Mouse (Mus musculus) limb, embryonic 11.5 days (tissue): ENCODE data around the gene Fscn1. TPM values are rescaled to one million over a fixed set of nuclear protein-coding genes. Genes with fewer than 3 reads are reported as not detected.
A peak's percentile ranks its signal among the peaks of the same experiment; 100 is the strongest.

ENCODE experiments used
- ATAC-seq: fragments of 200-750 bp; cut with Nextera tagmentation; 2 replicates; pipeline ENCODE4 v1.8.0; 2017; ENCODE audit warnings: low read depth; ENCODE audit not compliant: insufficient number of reproducible peaks, low FRiP score, low TSS enrichment
- DNase-seq: peaks from one replicate; pipeline ENCODE4 v3.0.0-alpha.2; 2015; ENCODE audit warnings: low spot score
- H3K27ac ChIP-seq: fragments of 300-500 bp; sonication (generic); replicated peaks from 2 replicates; pipeline ENCODE4 v1.5.1; 2014; ENCODE audit warnings: low read depth, mild to moderate bottlenecking, low read length
- H3K27me3 ChIP-seq: fragments of 300-500 bp; sonication (generic); 2 replicates; pipeline ENCODE4 v1.6.1; 2014; ENCODE audit warnings: mild to moderate bottlenecking, low read length, mixed read lengths; ENCODE audit not compliant: control insufficient read depth, insufficient read depth
- H3K36me3 ChIP-seq: fragments of 300-500 bp; sonication (generic); 2 replicates; pipeline ENCODE4 v1.6.1; 2014; ENCODE audit warnings: mild to moderate bottlenecking, low read length, moderate library complexity, mixed read lengths; ENCODE audit not compliant: control insufficient read depth, insufficient read depth
- H3K4me1 ChIP-seq: fragments of 300-500 bp; sonication (generic); 2 replicates; pipeline ENCODE4 v1.6.1; 2014; ENCODE audit warnings: low read length, mixed read lengths; ENCODE audit not compliant: control insufficient read depth, insufficient read depth
- H3K4me2 ChIP-seq: fragments of 300-500 bp; sonication (generic); 2 replicates; pipeline ENCODE4 v1.6.1; 2014; ENCODE audit warnings: low read depth, mild to moderate bottlenecking, moderate library complexity; ENCODE audit not compliant: severe bottlenecking
- H3K4me3 ChIP-seq: fragments of 300-500 bp; sonication (generic); 2 replicates; pipeline ENCODE4 v1.5.1; 2014; ENCODE audit warnings: low read depth, low read length
- H3K9ac ChIP-seq: fragments of 300-500 bp; sonication (generic); 2 replicates; pipeline ENCODE4 v1.6.1; 2014; ENCODE audit warnings: mild to moderate bottlenecking, low read length
- H3K9me3 ChIP-seq: fragments of 300-500 bp; sonication (generic); 2 replicates; pipeline ENCODE4 v1.6.1; 2016; ENCODE audit warnings: low read length; ENCODE audit not compliant: control insufficient read depth
- WGBS: fragments of 180-500 bp; shearing (Covaris S2); extraction: QIAGEN DNeasy Blood & Tissue Kit; methylation state at CpG from one replicate; pipeline ENCODE4 v1.1.7; 2014; 5-methylcytosine and 5-hydroxymethylcytosine counted together
- polyA plus RNA-seq: library from polyadenylated mRNA; unstranded; fragments of >200 nt; fragmentation: Nextera tagmentation; extraction: Ambion mirVana; gene quantifications from 2 replicates; pipeline ENCODE4 v1.2.1, GENCODE M21; 2014

The Fscn1 gene
- polyA plus RNA-seq, 1 experiment from 2014 or later: 678 TPM

DNA sequence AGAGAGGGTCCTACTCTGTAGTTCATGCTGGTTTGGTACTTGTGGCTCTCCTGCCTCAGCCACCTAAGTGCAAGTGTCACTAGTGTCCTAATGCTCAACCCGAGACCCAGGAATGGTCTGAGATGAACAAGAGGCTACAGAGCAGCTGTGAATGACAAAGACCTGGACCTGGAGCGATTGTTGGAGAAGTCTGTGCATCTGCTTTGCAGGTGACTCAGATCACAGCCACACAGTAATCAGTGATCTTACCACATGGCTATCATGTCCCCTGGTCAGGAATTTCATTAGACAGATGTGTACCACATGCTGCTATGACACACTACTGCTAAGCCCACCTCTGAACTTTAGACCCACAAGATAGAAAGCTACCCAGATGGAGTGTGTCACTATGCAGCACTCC, 34.6 kb downstream of the Fscn1 start:
- Histone ChIP-seq H3K4me1 (peaks cover 11% of the 10 kb centered on the region; the same call in 1 of the 2 replicates), H3K27me3 (no peaks in the 10 kb centered on the region), H3K36me3 (peaks cover 12% of the 10 kb centered on the region), H3K4me2 (no peak overlapping the region), H3K27ac (no peak overlapping the region), H3K4me3 (no peak overlapping the region), H3K9ac (no peak overlapping the region), H3K9me3 (no peaks in the 10 kb centered on the region)
- 80% methylated on average over 2 of the region's 2 CpGs for WGBS
- no peak for DNase-seq
- ATAC-seq: no peak

DNA sequence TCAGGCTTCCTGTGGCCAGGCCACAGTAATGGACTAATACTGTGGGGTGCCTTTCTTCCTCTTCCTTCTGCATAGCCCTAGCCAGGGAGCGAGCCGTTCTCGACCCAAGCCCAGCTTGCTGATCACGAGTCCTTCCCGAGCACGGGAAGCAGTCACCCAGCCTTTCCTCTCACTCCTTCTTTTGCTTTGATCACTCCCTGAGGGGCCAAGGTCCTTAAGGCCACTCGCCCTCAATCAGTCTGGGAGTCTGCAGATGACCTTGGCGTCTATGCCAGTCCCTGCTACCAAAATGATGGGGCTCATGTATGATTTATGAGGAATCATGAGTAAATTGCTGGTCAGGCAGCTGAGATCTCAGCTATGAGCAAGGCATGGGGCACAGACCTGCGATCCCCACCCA, 37.4 kb downstream of the Fscn1 start:
- 65% methylated on average over 9 of the region's 9 CpGs for WGBS
- H3K4me1 ChIP-seq: peaks cover 34% of the 10 kb centered on the region
- DNase-seq: no peak
- H3K4me3 ChIP-seq: no peak overlapping the region
- no peak overlapping the region for H3K27ac ChIP-seq
- H3K9me3 ChIP-seq: no peaks in the 10 kb centered on the region
- no peak overlapping the region for H3K9ac ChIP-seq
- peaks cover 5% of the 10 kb centered on the region for H3K36me3 ChIP-seq
- no peaks in the 10 kb centered on the region for H3K27me3 ChIP-seq
- no peak overlapping the region for H3K4me2 ChIP-seq
- no peak for ATAC-seq

GRCm38 (mm10) chr5:142998171-142998570, 38.0 kb downstream of the Fscn1 start:
- H3K36me3 ChIP-seq: peaks cover under 1% of the 10 kb centered on the region; the same call in 1 of the 2 replicates
- no peak overlapping the region for H3K27ac ChIP-seq
- DNase-seq (no peak), ATAC-seq (no peak)
- no peaks in the 10 kb centered on the region for H3K27me3 ChIP-seq
- H3K9me3 ChIP-seq: no peaks in the 10 kb centered on the region
- H3K4me1 ChIP-seq: peaks cover 36% of the 10 kb centered on the region
- 41% methylated on average over 2 of the region's 2 CpGs for WGBS
- no peak overlapping the region for H3K4me3 ChIP-seq
- no peak overlapping the region for H3K4me2 ChIP-seq
- no peak overlapping the region for H3K9ac ChIP-seq

GRCm38 (mm10) chr5:143000091-143000490, 39.9 kb downstream of the Fscn1 start:
- Histone ChIP-seq H3K4me3 (no peak overlapping the region), H3K36me3 (peaks cover 4% of the 10 kb centered on the region; the same call in 1 of the 2 replicates), H3K27me3 (no peaks in the 10 kb centered on the region), H3K9ac (peak overlapping the region; percentile 31; the same call in 1 of the 2 replicates), H3K9me3 (no peaks in the 10 kb centered on the region), H3K27ac (peak overlapping the region; percentile 98), H3K4me2 (peak overlapping the region; percentile 40; the same call in 1 of the 2 replicates), H3K4me1 (peaks cover 36% of the 10 kb centered on the region)
- 18% methylated on average over 4 of the region's 4 CpGs for WGBS
- ATAC-seq (no peak), DNase-seq (peak; percentile 54)

- peak; percentile 91 for DNase-seq
- Histone ChIP-seq H3K9me3 (no peaks in the 10 kb centered on the region), H3K27me3 (no peaks in the 10 kb centered on the region), H3K9ac (peak overlapping the region; percentile 55), H3K36me3 (peaks cover 4% of the 10 kb centered on the region; the same call in 1 of the 2 replicates), H3K4me1 (peaks cover 36% of the 10 kb centered on the region), H3K4me3 (peak overlapping the region; percentile 2; the same call in 1 of the 2 replicates), H3K27ac (peak overlapping the region; percentile 98), H3K4me2 (peak overlapping the region; percentile 40)
- 13% methylated on average over 9 of the region's 9 CpGs for WGBS
- peak; percentile 96 for ATAC-seq
Measured at GRCm38 (mm10) chr5:143000654-143001500, 40.7 kb downstream of the Fscn1 start.

GRCm38 (mm10) chr5:143009383-143009782, 49.2 kb downstream of the Fscn1 start:
- Histone ChIP-seq H3K36me3 (peaks cover 17% of the 10 kb centered on the region), H3K27ac (no peak overlapping the region), H3K4me1 (no peaks in the 10 kb centered on the region), H3K9me3 (no peaks in the 10 kb centered on the region), H3K4me2 (no peak overlapping the region), H3K9ac (no peak overlapping the region), H3K4me3 (no peak overlapping the region), H3K27me3 (no peaks in the 10 kb centered on the region)
- WGBS: 92% methylated on average over 10 of the region's 11 CpGs
- no peak for ATAC-seq
- no peak for DNase-seq

GRCm38 (mm10) chr5:143017401-143017800, 57.3 kb downstream of the Fscn1 start:
- H3K9ac ChIP-seq: no peak overlapping the region
- H3K27ac ChIP-seq: no peak overlapping the region
- H3K27me3 ChIP-seq: no peaks in the 10 kb centered on the region
- WGBS: 87% methylated on average over 5 of the region's 5 CpGs
- peaks cover 20% of the 10 kb centered on the region for H3K36me3 ChIP-seq
- ATAC-seq (no peak), DNase-seq (no peak)
- H3K4me1 ChIP-seq: no peaks in the 10 kb centered on the region
- no peak overlapping the region for H3K4me2 ChIP-seq
- H3K9me3 ChIP-seq: no peaks in the 10 kb centered on the region
- no peak overlapping the region for H3K4me3 ChIP-seq
